Mouse (Mus musculus) R1 (cell line): Measurements from ENCODE around the gene Dync1li1.

Experiments used
- DNase-seq: peaks from one replicate; pipeline ENCODE4 v3.0.0-alpha.2; 2018; ENCODE audit warnings: low read depth, low spot score

The Dync1li1 gene

DNA sequence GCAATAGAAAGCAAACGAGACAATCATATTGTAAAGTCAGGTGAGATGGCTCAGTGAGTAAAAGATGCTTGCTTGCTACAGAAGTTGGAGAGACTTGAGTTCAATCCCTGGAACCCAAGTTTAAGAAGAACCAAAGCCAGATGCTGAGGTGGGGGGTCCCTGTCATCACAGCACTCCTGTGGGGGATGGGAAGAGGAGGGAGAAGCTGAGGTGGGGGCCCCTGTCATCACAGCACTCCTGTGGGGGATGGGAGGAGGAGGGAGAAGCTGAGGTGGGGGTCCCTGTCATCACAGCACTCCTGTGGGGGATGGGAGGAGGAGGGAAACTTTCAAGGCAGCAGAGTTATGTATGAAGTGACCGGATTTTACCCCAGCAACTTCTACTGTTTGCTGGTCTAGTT is 15.0 kb upstream of the Dync1li1 start:
- no peak for DNase-seq

DNA sequence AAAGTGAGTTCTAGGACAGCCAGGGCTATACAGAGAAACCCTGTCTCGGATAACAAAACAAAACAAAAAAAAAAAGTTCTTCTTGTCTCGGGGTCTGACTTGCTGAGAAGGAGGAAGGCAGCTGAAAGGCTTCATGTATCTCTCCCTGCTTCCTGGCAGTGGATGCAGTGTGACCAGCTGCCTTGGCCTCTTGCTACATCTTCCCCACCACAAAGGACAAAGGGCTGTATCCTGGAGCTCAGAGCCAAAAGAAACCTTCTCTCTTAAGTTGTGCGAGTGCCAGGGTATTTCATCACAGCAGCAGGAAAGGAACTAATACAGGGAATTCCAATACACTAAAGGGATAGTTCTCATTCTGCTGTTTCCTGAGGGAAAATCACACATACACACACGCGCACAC is 10.0 kb upstream of the Dync1li1 start:
- no peak for DNase-seq

- DNase-seq, result no peak
Observed at GRCm38 (mm10) chr9:114679944-114680343, 8.6 kb upstream of the Dync1li1 start.

DNA sequence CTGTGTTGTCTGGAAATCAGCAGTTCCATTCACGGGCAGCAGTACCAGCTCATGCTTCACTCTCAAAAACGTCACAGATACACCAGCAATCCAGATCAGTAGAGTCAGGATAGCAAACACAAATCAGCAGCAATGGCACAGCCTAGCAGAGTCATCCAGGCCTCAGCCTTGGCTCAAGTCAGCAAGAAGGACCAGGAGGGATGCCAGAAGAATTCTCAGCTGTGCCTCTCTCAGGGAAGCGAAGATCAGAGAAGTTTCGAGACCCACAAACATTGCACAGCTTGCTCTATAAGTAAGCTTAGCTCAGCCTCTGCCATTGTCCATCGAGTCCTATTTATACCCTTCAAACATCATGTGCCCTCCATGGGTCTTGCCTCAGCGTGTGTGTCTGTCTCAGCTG is 8.1 kb upstream of the Dync1li1 start:
- DNase-seq, result no peak

- no peak for DNase-seq
Observed at GRCm38 (mm10) chr9:114682193-114682592, 6.4 kb upstream of the Dync1li1 start.

DNA sequence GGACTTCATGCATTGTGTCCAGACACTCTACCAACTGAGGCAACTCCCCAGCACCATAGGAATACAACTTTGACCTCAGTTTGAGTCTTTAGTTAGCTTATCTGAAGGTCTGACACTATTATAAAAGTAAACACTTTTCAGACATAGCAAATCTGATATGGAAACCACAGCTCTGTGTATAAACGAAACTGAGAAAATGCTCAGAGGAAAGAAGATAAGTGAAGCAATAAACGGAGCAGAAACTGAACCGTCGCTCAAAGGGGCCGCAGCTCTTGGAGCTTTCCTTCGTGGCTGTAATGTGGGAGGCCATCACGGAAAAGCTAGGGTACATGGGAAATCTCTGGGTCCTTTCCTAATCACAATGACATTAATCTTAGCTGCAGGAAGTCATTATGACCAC is 2.3 kb upstream of the Dync1li1 start:
- no peak for DNase-seq

DNA sequence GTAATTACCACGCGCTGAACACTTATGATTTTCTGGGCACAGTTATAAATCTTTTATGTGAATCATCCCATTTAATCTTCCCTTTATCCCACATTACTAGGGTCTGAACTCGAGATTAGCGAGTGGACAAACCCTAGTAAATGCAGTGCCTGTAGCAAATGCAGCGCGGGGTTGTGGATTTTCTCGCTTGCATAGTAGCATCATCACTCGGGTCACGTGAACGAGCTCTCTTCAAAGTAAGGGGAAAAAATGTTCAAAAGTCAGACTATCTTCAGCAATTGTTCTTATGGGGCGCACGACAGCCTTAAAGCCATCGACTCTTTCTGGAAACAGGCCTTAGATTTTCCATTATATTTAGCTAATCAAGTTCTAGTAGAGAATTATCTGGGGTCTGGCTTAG is 951 bp upstream of the Dync1li1 start:
- no peak for DNase-seq

DNA sequence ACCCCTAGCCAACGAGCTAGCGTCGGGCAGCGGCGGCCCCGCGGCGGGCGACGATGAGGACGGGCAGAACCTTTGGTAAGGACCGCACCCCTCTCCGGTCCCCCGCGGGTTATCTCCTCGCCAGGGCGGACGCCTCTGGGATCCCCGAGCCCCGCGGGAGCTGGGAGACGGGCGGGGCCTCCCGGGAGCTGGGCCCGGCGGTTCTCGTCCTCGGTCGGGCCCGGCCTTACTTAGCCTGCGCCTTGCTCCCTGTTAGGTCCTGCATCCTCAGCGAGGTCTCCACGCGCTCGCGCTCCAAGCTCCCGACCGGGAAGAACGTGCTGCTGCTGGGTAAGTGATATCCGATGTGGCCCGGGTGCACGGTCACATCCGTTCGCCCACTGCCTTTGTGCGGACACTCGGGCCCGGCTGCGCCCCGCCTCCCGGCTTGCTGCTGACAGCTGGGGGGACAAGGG is 390 bp downstream of the Dync1li1 start:
- DNase-seq, result peak; percentile 39

- DNase-seq, result peak; percentile 93
Observed at GRCm38 (mm10) chr9:114690119-114690601, 1.6 kb downstream of the Dync1li1 start.

DNA sequence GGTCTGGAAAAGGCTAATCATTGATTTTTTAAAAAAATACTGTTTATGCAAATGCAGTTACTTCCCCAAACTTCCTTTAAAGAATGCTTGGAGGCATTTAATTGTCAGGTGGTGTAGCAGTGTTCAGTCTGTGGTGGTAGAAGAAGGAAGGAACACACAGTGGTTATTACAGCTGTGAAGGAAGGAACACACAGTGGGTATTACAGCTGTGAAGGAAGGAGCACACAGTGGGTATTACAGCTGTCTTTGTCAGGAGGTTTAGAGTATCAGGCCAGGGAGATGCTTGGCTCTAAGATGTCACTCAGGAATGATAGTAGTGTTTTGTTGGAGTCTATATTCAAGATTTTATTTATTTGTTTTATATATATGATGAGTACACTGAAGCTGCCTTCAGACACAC is 2.5 kb downstream of the Dync1li1 start:
- no peak for DNase-seq

DNA sequence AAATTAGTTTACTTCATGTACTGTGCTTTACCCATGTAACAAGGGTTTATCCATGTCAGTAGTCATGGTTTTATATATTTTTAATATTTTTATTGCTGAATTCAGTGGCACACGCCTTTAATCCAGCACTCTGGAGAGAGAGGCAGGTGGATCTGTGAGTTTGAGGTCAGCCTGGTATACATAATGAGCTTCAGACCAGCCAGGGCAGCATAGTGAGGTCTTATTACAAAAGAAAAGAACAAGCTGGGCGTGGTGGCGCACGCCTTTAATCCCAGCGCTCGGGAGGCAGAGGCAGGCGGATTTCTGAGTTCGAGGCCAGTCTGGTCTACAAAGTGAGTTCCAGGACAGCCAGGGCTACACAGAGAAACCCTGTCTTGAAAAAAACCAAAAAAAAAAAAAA is 7.1 kb downstream of the Dync1li1 start:
- DNase-seq, result peak; percentile 71

GRCm38 (mm10) chr9:114697072-114697471 is 8.5 kb downstream of the Dync1li1 start:
- no peak for DNase-seq

DNA sequence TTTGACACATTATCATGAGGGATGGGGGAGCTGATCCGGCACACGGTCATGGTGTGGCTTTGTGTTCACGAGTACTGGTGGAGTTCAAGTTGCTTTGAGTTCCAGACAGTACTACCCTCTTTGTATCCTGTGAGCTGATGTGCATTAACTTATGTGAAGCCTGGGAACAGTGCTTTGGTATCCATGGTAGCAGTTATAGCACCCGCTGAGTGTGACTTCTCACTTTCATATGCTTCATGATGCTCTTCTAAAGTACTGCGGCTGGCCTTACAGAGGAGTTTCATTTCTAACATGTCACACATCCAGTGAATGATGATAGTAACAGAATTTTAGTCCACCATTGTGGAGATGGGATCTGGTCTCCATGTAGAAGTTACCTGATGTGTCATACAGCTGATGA is 9.3 kb downstream of the Dync1li1 start:
- DNase-seq, result no peak

DNA sequence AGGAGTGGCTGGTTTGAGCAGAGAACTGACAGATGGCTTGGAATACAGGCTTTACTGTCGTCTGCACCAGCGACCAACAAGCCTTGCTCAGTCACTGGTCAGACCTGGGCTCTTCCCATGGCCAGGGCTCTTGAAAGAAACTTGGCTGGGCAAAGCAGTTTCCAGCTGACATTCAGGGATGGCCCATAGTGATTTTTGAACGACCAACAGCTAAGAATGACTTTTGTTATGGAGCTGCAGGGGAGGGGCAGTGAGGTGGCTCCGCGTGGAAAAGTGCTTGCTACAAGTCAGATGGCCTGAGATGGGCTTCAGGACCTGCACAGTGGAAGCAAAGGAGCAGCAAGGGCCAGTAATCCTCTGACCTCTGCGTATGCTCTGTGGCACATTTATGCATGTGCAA is 10.7 kb downstream of the Dync1li1 start:
- DNase-seq, result no peak

DNA sequence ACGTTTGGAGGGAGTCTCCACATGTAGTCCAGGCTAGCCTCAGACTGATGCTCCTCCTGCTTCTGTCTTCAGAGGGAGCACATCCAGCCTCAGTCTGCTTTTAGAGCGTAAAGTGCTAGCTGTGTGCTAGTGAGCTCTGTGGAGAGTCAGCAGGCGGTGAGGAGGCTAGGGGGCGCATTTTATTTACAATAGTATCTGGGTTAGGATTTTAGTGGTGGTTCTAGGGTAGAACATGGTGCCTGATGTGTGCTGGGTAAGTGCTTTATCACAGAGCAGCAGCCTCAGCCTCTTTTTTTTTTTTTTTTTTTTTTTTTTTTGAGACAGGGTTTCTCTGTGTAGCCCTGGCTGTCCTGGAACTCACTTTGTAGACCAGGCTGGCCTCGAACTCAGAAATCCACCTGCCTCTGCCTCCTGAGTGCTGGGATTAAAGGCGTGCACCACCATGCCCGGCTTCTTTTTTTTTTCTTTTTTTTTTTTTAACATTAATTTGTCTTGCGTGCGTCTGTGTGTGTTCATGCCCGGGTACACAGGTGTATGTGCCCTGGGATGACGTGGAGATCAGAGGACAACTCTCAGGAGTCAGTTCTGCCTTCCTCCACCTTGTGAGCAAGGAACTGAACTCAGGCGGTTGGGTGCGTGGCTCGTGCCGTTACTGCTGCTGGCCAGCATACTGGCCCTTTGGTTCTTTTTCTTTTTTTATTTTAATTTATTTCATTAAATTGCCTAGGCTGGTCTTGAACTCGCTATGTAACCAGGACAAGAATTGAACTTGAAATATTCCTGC is 11.5 kb downstream of the Dync1li1 start:
- peak; percentile 55 for DNase-seq

DNA sequence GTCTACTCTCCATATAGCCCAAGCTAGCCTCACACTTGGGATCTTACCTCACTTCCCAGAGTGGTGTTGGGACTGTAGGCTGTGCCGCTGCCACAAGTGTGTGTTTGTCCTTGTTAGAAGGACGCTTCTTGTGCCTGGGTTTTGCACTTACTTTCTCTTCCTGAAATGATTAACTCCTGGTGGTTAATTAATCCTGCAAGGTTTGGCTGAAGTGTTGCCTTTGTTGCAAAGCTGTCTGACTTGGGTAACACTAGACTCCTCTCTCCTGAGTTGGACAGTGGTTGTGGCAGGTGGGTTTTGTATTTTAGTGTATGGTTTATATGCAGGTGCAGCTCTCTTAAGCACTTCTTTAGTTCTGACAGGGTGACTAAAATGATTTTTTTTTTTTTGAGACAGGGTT is 12.4 kb downstream of the Dync1li1 start:
- DNase-seq, result no peak

GRCm38 (mm10) chr9:114701921-114702320 is 13.3 kb downstream of the Dync1li1 start:
- DNase-seq, result no peak

DNA sequence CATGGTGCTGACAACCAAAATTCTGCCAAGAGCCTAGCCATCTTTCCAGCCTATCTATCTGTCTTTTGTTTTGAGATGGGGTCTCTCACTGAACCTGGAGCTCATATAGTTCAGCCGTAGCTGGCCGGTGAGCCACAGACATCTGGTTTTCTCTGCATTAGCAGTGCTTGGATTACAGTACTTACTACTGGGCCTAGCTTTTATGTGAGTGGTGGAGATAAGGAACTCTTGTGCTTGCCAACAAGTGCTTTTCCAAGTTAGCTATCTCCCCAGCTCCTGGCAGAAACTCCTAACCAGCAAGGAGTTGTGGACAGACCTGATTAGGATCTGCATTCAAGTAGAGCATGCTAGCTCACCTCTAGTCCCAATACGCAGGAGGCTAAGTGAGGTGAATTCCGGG is 19.2 kb downstream of the Dync1li1 start:
- DNase-seq, result no peak

DNA sequence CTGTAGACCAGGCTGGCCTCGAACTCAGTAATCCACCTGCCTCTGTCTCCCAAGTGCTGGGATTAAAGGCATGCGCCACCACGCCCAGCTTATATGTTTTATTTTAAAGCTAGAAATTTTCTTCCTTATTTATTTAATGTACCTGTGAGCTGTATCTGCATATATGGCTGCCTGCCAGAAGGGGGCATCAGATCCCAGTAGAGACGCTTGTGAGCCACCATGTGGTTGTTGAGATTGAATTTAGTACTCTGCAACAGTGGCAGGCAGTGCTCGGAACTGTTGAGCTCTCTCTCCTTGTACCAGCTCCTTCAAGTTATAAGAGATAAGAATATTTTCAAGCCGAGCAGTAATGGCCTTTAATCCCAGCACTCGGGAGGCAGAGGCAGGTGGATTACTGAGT is 21.8 kb downstream of the Dync1li1 start:
- peak; percentile 83 for DNase-seq

DNA sequence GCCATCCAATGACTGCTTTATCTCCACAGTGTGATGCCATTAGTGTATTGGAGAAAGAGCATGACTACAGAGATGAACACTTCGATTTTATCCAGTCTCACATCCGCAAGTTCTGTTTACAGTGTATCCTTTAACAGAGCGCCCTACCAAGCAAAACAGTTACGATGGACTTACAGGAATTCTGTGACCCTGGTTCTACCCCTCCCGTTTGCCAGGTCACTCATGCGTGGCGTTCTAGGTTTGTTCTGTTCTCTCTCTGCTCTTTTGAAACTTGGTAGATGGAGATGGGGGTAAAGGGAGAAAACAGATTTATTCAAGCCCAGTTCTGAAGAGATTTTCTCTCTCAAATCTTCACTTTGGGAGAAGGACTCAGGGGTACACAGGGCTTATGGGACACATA is 24.9 kb downstream of the Dync1li1 start:
- no peak for DNase-seq

DNA sequence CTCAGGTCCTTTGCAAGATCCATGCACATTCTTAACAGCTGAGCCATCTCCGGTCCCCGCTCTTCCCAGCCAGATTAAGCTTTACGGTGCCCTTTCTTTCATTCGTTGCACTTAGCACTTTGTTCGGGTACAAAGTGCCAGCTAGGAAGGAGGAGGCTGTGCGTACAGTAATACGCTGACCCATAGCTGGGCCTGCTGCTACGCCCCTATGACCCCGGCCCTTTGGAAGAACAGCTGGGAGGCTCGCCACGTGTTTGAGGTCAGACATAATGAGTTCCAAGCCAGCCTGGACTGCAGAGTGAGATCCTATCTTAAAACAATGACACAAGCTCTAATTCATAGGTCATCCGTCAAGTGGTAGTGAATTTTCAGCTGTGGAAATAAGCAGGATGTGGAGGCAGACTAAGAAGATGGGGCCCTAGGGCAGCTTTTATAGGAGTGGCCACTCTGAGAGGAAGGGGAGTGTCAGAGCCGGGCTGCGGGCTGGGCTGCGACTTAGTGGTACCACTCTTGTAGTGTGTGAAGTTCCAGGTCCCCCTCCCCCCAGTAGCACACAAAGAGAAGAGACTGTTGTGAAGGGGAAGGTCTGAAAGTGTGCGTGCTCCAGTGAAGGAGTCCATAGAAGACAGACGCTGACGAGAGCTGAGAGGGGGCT is 28.2 kb downstream of the Dync1li1 start:
- DNase-seq, result no peak

DNA sequence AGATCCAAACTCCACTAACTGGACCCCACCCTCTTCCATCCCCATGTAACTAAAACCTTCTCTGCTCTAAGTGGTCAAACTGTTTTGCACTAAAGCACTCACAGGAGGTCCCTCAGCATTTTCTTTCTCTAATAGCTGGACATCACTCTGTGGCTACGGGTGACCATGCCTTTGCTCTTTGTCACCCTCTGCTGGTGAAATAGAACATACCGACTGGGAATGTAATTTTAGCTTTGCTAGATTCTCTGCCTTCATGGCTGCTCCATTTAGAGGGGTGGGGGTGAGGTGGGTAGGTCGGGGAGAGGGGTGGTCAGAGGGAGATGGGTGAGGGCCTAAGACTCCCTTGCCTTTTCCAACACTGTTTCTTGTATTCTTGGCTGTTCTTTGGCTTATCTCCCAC is 38.7 kb downstream of the Dync1li1 start:
- peak; percentile 66 for DNase-seq

GRCm38 (mm10) chr9:114728432-114728831 is 39.8 kb downstream of the Dync1li1 start:
- peak; percentile 61 for DNase-seq
